Mouse (Mus musculus) cerebellum, adult (tissue): ENCODE measurements around the gene Ccnd1.

Source experiments
- ATAC-seq: cut with Nextera tagmentation; 2 replicates; pipeline ENCODE4 v1.9.2; 2017; ENCODE audit warnings: mild to moderate bottlenecking, moderate library complexity, mixed read lengths; ENCODE audit not compliant: insufficient number of reproducible peaks, low FRiP score, low TSS enrichment

Gene Ccnd1

DNA sequence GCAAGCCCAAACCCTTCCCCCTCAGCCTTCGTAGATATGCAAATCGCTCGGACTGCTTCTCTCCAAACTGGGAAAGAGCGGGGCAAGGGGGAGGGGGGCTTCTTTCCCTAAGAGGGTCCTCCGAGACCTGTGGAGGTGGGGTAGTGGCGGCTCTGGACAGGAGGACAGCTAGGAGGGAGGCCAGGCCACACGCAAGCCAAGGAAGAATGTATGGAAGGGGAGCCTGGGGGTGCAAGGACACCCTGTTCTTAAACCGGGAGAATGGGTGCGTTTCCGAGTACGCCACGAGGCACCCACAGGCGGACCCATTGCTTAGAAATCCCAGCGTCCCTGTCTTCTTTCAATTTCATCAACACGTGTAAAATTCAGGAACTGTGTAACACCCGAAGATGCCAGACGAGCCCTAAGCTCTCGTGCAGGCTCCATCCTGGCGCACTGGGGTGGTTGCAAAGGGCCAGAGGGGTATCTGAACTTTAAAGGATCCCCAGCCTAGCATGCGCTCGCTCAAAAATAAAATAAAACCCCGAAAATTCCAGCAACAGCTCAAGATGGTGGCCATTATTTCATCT lies 362 bp upstream of the Ccnd1 start:
- ATAC-seq, result no peak

DNA sequence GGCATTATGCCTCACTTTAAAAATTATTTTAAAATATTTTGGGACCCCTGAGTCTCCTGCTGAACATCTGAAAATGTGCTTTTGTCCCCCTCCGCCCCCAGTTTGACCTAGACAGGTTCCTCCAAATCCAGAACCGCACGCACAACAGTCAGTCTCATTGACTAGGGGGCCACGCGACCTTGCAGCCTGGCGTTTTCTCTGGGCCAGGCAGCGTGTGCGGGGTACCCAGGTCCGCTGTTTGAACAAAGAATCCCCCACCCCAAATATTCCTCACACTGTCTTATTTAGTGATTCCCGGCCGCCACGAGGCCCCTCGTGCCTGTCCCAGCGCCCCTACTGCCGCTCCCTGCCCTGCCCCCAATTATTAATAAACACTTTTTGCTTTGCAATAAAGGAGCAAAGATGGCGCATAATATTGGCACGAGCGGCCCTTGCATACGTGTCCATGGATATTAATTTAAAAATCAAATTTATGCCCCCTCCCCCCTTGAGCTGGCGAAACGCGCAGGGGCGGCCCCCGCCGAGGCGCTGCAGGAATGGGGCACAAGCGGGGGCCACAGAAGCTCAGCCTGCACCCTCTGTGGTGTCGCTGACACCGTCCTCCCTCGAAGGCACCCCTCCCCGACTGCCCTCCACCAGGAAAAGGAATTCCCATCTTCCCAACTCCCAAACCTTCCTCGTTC lies 923 bp downstream of the Ccnd1 start:
- ATAC-seq, result no peak

DNA sequence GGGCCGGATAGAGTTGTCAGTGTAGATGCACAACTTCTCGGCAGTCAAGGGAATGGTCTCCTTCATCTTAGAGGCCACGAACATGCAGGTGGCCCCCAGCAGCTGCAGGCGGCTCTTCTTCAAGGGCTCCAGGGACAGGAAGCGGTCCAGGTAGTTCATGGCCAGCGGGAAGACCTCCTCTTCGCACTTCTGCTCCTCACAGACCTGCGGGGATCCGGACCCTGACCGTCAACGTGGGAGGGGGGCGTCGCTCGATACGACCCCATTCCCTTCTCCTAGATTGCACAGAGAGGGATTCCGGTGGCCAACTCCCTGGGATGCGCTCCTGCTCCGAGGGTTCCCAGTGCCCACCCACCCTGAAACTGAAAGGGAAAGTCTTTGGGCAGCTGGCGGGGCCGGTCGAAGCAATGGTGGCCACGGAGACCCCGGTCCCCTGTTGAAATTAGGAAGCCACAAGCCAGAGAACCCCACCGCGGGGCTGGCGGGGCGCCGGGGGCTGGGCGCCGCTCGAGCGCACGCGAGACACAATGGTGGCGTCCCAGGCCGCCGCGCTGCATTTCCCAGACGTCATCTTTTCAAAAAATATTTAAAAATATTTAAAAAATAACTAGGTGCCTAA lies 1.7 kb downstream of the Ccnd1 start:
- ATAC-seq, result no peak

DNA sequence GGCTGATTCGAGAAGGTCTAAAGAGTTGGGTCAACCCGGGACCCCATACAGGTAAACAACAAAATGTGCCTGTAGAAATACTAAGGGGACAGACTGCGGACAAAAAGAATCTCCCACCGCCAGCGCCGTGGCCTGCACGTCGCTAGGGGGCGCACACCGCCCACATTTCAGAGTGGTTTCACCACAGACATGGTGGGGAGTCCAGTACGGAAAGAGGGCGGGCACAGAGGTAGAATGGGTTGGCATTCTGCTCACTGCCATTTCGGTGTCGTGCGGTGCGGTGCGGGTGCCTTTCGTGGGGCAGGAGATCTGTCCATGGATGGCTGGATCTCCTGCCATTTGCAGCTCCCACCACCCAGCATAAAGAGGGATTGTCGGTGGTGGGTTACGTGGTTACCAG lies 2.2 kb downstream of the Ccnd1 start:
- ATAC-seq, result peak; percentile 52

DNA sequence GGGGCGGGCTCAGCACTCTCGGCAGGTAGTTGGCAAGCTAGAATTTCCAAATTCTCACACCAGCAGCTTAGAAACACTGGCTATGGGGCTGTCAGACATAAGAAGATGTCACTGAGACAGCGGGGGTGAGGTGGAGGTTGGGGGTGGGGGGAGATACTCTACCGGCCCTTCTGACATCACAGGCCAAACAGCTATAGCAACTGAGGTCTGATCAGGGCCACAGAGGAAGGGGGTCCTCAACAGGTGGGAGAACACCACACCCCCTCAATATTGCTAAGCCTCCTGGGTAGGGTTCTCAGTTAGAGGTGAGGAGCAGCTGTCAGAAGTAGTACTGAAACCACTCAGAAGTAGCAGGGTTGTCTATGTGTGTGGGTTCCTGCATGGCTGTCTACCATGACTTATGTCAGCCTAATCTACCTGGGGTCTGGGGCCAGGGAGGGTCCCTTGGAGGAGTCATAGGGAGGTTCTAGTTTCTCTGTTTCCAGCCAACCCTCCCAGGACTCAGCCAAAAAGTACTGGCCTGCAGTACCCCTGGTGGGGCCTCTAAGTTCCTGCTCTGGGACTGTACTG lies 3.3 kb downstream of the Ccnd1 start:
- ATAC-seq, result no peak

DNA sequence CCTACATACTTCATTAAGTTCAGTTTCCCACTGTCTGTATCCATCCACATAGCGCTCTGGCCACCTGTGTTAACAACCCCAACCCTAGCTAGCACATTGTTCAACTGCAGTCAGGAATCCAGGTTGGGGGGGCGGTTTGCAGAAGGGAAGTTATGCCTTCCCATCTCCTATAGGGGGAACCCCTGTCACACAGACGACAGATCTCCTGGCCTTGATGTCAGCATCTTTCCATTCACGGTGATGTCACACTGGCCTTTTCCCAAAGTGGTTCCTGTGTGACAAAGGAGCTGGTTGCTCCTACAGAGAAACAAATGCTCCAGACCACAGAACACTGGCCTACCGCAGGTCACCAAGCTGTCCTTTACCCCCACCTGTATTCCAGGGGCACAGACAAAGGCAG lies 4.2 kb downstream of the Ccnd1 start:
- peak; percentile 37; the same call in 1 of the 2 replicates for ATAC-seq

DNA sequence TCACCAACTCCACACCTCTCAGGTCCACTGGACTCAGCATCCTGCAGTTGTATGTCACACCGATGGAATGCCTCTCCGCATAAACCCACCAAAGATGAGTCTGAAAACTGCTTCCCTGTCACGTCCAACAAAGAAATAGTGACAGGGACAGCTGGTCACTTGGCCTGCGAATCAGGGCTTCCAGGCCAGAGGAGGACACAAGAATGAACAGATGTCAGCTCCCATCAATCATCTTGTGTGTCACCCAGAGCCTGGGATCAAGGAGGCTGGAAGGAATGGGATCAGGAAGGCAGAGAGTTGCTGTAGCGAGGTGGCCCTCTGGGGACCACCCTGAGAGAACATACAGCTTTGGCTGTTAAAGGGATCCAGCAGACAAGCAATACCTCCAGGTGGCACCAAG lies 4.8 kb downstream of the Ccnd1 start:
- ATAC-seq, result no peak

DNA sequence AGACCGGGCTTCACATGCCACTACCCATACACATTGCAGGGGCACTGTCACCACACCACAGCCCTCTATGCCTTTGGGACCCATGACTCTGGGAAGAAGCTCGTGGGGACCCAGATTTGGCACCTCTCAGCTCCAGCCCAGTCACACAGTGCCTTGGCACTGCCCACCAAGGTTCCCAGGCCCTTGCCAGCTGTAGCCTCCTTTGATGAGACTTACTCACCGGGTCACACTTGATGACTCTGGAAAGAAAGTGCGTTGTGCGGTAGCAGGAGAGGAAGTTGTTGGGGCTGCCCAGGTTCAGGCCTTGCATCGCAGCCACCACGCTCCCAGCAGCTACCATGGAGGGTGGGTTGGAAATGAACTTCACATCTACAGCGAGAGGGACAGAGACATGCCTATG lies 5.9 kb downstream of the Ccnd1 start:
- no peak for ATAC-seq

DNA sequence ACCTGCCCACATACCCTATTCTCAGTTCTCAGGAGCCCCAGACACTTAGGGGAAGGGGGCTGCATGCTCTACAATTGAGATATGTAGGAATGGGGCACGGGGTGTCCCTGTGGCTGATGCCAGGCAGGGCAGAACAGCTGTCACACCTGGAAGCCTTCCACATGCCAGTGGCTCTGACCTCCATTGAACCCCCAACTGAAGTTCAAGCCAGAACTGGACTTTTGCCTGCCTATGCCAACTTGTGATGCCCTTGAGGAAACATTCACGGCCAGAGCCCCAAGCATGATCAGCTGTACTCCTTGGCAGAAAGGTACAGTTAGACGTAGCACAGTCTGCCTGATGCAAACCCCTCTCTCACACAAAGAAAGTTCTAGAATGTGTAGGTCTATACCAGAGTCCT lies 6.4 kb downstream of the Ccnd1 start:
- ATAC-seq, result no peak

DNA sequence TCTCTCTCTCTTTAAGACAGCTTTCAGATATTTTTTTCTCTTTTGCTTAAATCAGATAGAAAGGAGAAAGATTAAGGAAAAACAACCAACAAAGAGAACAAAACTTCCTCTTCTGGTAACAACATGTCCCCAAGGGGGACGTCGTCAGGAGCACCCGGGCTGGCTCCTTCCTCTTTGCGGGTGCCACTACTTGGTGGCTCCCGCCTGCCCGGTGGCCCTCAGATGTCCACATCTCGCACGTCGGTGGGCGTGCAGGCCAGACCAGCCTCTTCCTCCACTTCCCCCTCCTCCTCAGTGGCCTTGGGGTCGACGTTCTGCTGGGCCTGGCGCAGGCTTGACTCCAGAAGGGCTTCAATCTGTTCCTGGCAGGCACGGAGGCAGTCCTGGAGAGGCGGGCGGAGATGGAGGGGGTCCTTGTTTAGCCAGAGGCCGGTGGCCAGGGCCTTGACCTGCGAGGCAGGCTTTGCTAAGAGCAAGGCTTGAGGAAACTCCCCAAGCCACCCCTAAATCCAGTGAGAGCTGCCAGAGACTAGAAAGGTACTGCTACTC lies 7.3 kb downstream of the Ccnd1 start:
- ATAC-seq, result no peak

DNA sequence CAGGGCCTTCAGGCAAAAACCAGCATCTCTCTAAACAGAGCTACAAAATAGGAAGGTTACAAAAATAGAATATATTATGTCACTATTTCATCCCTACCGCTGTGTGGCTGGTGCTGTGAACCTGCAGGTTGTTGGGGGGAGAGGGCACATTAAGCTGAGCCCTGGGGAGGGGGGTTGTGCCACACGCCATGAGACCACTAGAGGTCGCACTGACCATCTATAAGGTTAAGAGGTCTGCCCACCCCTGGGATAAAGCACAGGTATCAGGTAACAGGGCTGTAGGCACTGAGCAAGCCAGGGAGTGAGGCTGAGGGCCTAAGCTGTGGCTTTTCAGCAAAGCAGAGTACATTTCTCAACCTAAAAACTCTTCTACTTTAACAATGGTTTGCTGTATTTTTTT lies 7.9 kb downstream of the Ccnd1 start:
- no peak for ATAC-seq

DNA sequence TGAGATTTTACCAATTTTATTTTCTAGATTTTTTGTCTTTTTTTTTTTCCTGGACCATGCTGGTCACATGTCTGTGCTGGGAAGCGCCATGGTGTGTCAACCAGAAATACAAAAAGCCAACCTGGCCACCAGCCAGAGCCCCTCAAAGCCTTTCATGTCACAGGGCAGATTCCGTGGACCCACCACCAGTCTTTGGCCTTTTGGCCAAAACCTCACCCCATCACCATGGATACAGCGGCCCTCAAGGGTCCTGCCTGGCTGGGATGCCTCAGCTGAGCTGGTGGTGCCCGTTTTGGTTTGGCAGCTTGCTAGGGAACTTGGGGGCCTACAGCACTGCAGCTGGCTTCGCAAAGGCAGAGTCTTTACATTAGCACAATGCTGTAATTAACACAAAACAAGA lies 9.8 kb downstream of the Ccnd1 start:
- ATAC-seq, result no peak

DNA sequence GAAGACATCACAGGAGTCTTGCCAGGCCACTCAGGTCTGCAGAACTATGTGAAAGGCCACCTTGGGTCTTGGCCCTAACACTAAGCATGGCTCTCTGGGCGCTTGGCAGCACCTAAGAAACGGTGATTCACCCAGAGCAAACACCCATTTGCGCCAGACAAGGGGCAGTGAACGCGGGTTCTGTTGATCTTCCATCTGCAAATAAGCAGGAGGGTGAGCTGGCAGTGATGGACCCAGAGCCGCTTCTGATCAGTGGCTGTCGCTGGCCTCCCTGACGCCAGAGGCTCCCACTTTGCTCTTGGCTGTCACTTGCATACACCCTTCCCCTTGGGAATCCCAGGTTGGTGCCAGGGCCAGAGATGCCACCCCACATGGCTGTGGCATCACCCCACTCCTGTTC lies 10.2 kb downstream of the Ccnd1 start:
- no peak for ATAC-seq

DNA sequence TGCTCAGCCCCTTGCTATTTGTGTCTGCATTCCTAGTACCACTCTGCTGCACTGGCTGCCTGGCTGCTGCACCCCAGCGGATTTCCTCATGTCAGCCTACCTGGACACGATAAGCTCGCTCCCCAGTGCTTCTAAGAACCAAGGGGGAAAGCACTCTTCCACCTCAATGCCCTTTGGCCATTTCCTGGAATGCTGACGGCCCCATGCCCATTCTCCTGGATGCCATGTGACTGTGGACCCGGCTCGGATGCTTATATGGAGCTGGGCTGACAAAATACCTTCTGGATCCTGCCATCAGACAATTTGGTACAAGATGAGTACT lies 10.9 kb downstream of the Ccnd1 start:
- ATAC-seq, result no peak

DNA sequence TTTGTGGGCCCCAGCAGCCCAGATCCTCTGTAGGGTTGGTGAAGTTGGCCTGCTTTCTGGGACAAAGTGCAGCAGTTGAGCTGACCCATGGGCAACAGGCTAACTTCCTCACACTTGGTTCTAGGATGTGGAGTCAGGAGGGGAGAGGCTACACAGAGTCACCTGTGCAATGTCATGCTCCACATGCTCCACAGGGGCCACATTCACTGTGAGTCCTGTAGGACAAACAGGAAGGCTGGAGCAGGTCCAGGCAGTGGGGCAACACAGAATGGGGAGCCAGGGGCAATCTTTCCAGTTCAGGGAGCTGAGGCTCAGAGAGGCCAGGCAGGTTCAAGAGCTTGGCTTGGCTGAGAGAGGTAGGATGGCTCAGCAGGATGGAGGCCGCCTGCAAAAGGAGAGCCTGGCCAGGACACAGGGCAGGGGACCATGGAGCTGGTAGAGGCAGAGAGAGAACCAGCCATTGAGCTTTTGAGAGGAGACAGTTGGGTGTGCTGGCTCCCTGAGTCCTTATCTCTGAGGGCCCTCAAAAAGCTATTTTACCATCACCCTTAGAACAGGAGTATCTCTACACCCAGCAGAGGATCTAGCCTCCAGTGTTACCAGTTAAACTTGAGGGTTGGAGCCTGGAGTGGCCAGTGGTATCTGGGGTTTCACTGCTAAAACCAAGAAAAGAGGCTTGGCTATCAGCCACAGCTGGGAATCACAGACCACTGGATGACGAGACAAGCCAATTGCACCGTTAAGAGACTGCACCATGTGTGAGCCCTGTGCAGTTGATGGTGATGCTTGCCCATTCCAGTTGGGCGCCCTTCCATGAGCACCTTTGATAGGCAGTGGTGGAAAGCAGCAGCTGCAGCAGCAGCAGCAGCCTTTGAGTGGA lies 11.5 kb downstream of the Ccnd1 start:
- ATAC-seq, result no peak

DNA sequence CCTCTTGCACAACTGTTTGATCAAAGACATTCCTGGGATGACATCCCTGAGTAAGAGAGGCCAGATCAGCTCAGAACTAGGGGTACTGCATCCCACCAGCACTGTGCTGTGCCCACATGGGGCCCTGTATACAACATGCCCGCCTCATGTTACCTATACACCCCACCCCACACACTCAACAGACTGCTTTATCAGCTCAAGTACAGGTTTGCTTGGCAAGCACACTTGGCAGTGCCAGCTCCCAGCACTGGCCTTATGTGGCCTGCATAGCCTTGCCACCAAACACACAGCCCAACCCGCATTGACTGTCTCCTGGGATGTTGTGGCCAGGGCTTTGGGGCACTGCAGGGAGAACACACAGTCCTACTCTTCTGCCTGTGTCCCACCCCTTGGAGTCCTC lies 12.1 kb downstream of the Ccnd1 start:
- ATAC-seq, result no peak

DNA sequence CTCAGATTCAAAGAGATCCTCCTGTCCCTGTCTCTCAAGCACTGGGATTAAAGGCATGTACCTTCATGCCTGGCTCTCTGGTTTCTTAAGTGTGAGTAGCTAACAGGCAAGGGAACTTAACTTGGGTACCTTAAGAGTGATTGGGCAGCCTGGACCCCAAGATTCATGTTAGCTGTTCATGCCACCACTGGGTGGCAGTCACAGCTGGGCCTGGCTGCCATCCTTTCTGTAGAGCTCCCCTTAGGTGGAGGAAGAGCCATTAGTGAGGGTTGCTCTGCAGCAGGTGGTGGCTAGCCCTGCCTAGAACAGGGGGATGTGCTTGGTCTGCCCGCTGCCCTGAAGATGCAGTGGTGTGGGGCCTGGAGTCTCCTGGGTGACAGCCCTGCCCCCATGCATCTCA lies 20.9 kb downstream of the Ccnd1 start:
- no peak for ATAC-seq

DNA sequence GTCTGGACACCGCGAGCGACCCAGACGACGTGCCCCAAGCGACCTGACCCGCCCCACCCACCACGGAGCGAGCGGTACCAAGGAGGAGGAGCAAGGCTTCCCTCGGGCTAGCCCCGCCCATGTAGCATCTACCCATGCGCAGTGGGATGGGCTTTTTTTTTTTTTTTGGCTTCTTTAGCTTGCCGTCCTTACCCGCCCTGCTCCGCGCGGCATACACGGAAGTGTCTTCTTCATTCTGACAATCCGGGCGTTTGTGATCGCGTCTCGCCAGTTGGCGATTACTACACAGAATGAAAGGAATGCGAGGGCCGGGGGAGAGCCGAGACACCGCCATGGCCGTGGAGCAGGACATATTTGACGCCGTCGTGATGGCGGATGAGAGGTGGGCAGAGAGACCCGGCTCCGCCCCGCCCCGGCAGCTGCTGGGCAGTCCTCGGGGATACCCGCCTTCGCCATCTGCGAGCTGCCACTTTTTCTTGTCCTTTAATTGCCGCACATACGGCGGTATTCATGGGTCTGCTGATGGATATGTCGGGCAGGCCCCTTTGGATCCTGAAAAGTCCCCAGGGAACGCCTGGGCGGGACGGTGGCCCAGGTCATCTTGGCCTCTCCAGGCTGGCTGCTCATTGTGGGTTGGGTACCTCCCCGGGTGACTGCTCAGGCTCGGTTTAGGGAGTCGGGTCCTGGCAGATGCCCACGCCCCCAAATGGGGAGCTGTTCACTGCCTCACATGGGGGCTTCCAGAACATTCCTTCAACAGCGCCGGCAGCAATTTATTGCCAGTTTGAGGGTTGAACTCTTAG lies 24.6 kb downstream of the Ccnd1 start, which contains the start of gene LTO1:
LTO1 (plus strand) TSS at position 153 of the 803 bp plus-strand sequence.
- ATAC-seq, result peak; percentile 76

DNA sequence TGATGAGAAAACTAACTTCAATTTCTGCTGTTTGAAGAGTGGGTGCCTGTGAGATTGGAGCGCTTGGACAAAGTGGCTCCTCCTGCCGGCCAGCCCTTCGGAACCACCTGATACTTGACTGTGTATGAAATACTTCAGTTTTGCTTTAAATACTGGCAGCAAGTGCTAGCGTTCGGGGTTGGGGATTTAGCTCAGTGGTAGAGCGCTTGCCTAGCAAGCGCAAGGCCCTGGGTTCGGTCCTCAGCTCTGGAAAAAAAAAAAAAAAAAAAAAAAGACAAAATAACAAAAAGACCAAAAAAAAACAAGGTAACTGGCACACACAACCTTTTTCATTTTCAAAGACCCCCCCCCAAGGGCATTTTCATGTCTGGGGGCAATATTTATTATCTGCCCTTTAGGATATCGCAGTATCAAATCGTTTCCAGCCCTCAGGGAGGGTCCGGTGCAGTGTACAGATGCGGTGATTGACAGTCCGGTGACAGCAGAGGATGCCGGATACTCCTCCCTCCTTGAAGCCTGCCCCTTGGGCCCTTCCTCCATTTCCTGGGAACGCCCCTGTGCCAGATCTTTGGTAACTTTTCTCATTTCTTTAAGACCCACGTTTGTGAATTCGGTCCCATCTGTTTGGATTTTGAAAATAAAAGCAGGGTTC lies 25.3 kb downstream of the Ccnd1 start:
- peak; percentile 67 for ATAC-seq
